Mouse (Mus musculus): ENCODE data around the gene Dvl3. TPM values are rescaled to one million over a fixed set of nuclear protein-coding genes. Genes with fewer than 3 reads are reported as not detected.
A peak's percentile ranks its signal among the peaks of the same experiment; 100 is the strongest.
"Not testable (repeated sequence)": the region's sequence is repeated elsewhere in the genome, so short reads cannot be mapped to it uniquely, and the experiment has no call there.

The Dvl3 gene
- 10 to 100 TPM; 13.2 to 13.7 TPM for polyA plus RNA-seq (2017; shearing (Covaris generic))

- ATAC-seq, result peak; percentile 70
Measured at GRCm38 (mm10) chr16:20516726-20517201, at the start of gene Dvl3. Gene Dvl3 (plus strand): TSS chr16:20516982.

- no peak for ATAC-seq
Measured at GRCm38 (mm10) chr16:20470981-20471380, 45.8 kb upstream of the Dvl3 start.

- no peak for ATAC-seq
Measured at GRCm38 (mm10) chr16:20471686-20472085, 45.1 kb upstream of the Dvl3 start.

GRCm38 (mm10) chr16:20473748-20474147 lies 43.0 kb upstream of the Dvl3 start:
- ATAC-seq, result no peak

GRCm38 (mm10) chr16:20474211-20474610 lies 42.6 kb upstream of the Dvl3 start:
- no peak for ATAC-seq

- ATAC-seq, result no peak
Measured at GRCm38 (mm10) chr16:20474786-20475185, 42.0 kb upstream of the Dvl3 start.

GRCm38 (mm10) chr16:20475335-20475734 lies 41.4 kb upstream of the Dvl3 start:
- no peak for ATAC-seq

- no peak for ATAC-seq
Measured at GRCm38 (mm10) chr16:20476857-20477256, 39.9 kb upstream of the Dvl3 start.

- no peak for ATAC-seq
Measured at GRCm38 (mm10) chr16:20477270-20477669, 39.5 kb upstream of the Dvl3 start.

GRCm38 (mm10) chr16:20478504-20478903 lies 38.3 kb upstream of the Dvl3 start:
- no peak for ATAC-seq

GRCm38 (mm10) chr16:20479026-20479760 lies 37.6 kb upstream of the Dvl3 start:
- ATAC-seq, result not testable (repeated sequence)

GRCm38 (mm10) chr16:20480115-20480514 lies 36.7 kb upstream of the Dvl3 start:
- ATAC-seq, result no peak

- ATAC-seq, result no peak
Measured at GRCm38 (mm10) chr16:20481746-20482145, 35.0 kb upstream of the Dvl3 start.

GRCm38 (mm10) chr16:20483716-20484115 lies 33.1 kb upstream of the Dvl3 start:
- ATAC-seq, result not testable (repeated sequence)

- ATAC-seq, result no peak
Measured at GRCm38 (mm10) chr16:20485061-20485460, 31.7 kb upstream of the Dvl3 start.

- no peak for ATAC-seq
Measured at GRCm38 (mm10) chr16:20486048-20486447, 30.7 kb upstream of the Dvl3 start.

- no peak for ATAC-seq
Measured at GRCm38 (mm10) chr16:20488151-20488550, 28.6 kb upstream of the Dvl3 start.

- ATAC-seq, result not testable (repeated sequence)
Measured at GRCm38 (mm10) chr16:20488751-20489150, 28.0 kb upstream of the Dvl3 start.

GRCm38 (mm10) chr16:20489233-20489632 lies 27.5 kb upstream of the Dvl3 start:
- ATAC-seq, result no peak

GRCm38 (mm10) chr16:20490581-20490980 lies 26.2 kb upstream of the Dvl3 start:
- ATAC-seq, result no peak

GRCm38 (mm10) chr16:20491301-20491700 lies 25.5 kb upstream of the Dvl3 start:
- no peak for ATAC-seq

- ATAC-seq, result no peak
Measured at GRCm38 (mm10) chr16:20493452-20493851, 23.3 kb upstream of the Dvl3 start.

- peak; percentile 70 for ATAC-seq
Measured at GRCm38 (mm10) chr16:20496671-20497600, 19.8 kb upstream of the Dvl3 start.

Data from activated CD4-positive, CD25-positive, alpha-beta regulatory T cell, adult 4 months (primary cell).